Mouse (Mus musculus) hindbrain, postnatal 0 days (tissue): Measurements from ENCODE around the gene Frmd4b. TPM values are rescaled to one million over a fixed set of nuclear protein-coding genes. Genes with fewer than 3 reads are reported as not detected.

Experiments used
- ATAC-seq: fragments of 200-750 bp; cut with Nextera tagmentation; 2 replicates; pipeline ENCODE4 v1.8.0; 2017; ENCODE audit warnings: mild to moderate bottlenecking, moderate TSS enrichment, moderate library complexity
- DNase-seq: peaks from one replicate; pipeline ENCODE4 v3.0.0-alpha.2; 2015; ENCODE audit warnings: low spot score
- H3K27ac ChIP-seq: fragments of 300-500 bp; sonication (generic); 2 replicates; pipeline ENCODE4 v1.5.1; 2014; ENCODE audit warnings: mild to moderate bottlenecking
- H3K27me3 ChIP-seq: fragments of 300-500 bp; sonication (generic); 2 replicates; pipeline ENCODE4 v1.6.1; 2014; ENCODE audit warnings: low read length, mixed read lengths; ENCODE audit not compliant: insufficient read depth
- H3K36me3 ChIP-seq: fragments of 300-500 bp; sonication (generic); 2 replicates; pipeline ENCODE4 v1.6.1; 2014; ENCODE audit warnings: low read length, mixed read lengths; ENCODE audit not compliant: insufficient read depth
- H3K4me1 ChIP-seq: fragments of 300-500 bp; sonication (generic); 2 replicates; pipeline ENCODE4 v1.6.1; 2014; ENCODE audit warnings: antibody characterized with exemption, low read length, mixed read lengths; ENCODE audit not compliant: insufficient read depth
- H3K4me2 ChIP-seq: fragments of 300-500 bp; sonication (generic); 2 replicates; pipeline ENCODE4 v1.6.1; 2014; ENCODE audit warnings: low read depth, mild to moderate bottlenecking, low read length, moderate library complexity, mixed read lengths
- H3K4me3 ChIP-seq: fragments of 300-500 bp; sonication (generic); 2 replicates; pipeline ENCODE4 v1.5.1; 2014; ENCODE audit warnings: low read length
- H3K9ac ChIP-seq: fragments of 300-500 bp; sonication (generic); replicated peaks from 2 replicates; pipeline ENCODE4 v1.6.1; 2014; ENCODE audit warnings: mild to moderate bottlenecking, low read length, moderate library complexity, mixed read lengths
- H3K9me3 ChIP-seq: fragments of 300-500 bp; sonication (generic); 2 replicates; pipeline ENCODE4 v1.6.1; 2016; ENCODE audit warnings: low read length, mixed read lengths
- CTCF ChIP-seq: IDR thresholded peaks from 2 replicates; pipeline ENCODE4 v1.5.1; 2016; ENCODE audit warnings: antibody characterized with exemption, control low read depth, low read depth
- WGBS: fragments of 180-500 bp; shearing (Covaris S2); extraction: QIAGEN DNeasy Blood & Tissue Kit; methylation state at CpG from one replicate; pipeline ENCODE4 v1.1.7; 2014; 5-methylcytosine and 5-hydroxymethylcytosine counted together
- polyA plus RNA-seq: library from polyadenylated mRNA; unstranded; fragments of >200 nt; fragmentation: Nextera tagmentation; extraction: Ambion mirVana; gene quantifications from 2 replicates; pipeline ENCODE4 v1.2.1, GENCODE M21; 2015
- total RNA-seq: library from RNA; depleted of rRNA; stranded (reverse); fragments of >200 nt; gene quantifications from 2 replicates; pipeline ENCODE4 v1.2.3, GENCODE M21; 2014

The Frmd4b gene
- total and polyA plus RNA-seq, 2 experiments from 2014 or later = 12.6 to 20.2 TPM

- Histone ChIP-seq H3K9ac (no peak overlapping the region), H3K4me3 (no peak overlapping the region), H3K27me3 (no peaks in the 10 kb centered on the region; the same call in 1 of the 2 replicates), H3K4me1 (no peaks in the 10 kb centered on the region), H3K4me2 (no peak overlapping the region), H3K9me3 (no peaks in the 10 kb centered on the region), H3K27ac (no peak overlapping the region), H3K36me3 (no peaks in the 10 kb centered on the region)
- TF ChIP-seq CTCF = no peak
- ATAC-seq (peak; percentile 55; the same call in 1 of the 2 replicates), DNase-seq (peak; percentile 61)
- 21% methylated on average over 3 of the region's 3 CpGs for WGBS
Observed at GRCm38 (mm10) chr6:97595218-97595617, 22.1 kb downstream of the Frmd4b start.

GRCm38 (mm10) chr6:97594589-97594988 is 22.8 kb downstream of the Frmd4b start:
- H3K4me1 ChIP-seq = no peaks in the 10 kb centered on the region; the same call in 1 of the 2 replicates
- no peak overlapping the region for H3K4me3 ChIP-seq
- H3K36me3 ChIP-seq = no peaks in the 10 kb centered on the region
- no peaks in the 10 kb centered on the region; the same call in 1 of the 2 replicates for H3K27me3 ChIP-seq
- H3K4me2 ChIP-seq = no peak overlapping the region
- DNase-seq = no peak
- no peak overlapping the region for H3K27ac ChIP-seq
- 93% methylated on average over 7 of the region's 7 CpGs for WGBS
- no peak overlapping the region for H3K9ac ChIP-seq
- H3K9me3 ChIP-seq = no peaks in the 10 kb centered on the region
- no peak for ATAC-seq
- TF ChIP-seq CTCF = no peak

GRCm38 (mm10) chr6:97590230-97590629 is 27.1 kb downstream of the Frmd4b start:
- no peak overlapping the region for H3K9ac ChIP-seq
- no peaks in the 10 kb centered on the region; the same call in 1 of the 2 replicates for H3K4me1 ChIP-seq
- H3K4me2 ChIP-seq = no peak overlapping the region
- H3K4me3 ChIP-seq = no peak overlapping the region
- H3K27ac ChIP-seq = no peak overlapping the region
- TF ChIP-seq CTCF = no peak
- no peaks in the 10 kb centered on the region for H3K27me3 ChIP-seq
- ATAC-seq = peak; percentile 59
- 41% methylated on average over 5 of the region's 5 CpGs for WGBS
- no peaks in the 10 kb centered on the region for H3K9me3 ChIP-seq
- peak; percentile 41 for DNase-seq
- H3K36me3 ChIP-seq = no peaks in the 10 kb centered on the region

- H3K27me3 ChIP-seq = no peaks in the 10 kb centered on the region
- no peak overlapping the region for H3K9ac ChIP-seq
- no peaks in the 10 kb centered on the region for H3K9me3 ChIP-seq
- no peak overlapping the region for H3K4me3 ChIP-seq
- TF ChIP-seq CTCF = no peak
- no peak overlapping the region for H3K4me2 ChIP-seq
- DNase-seq (no peak), ATAC-seq (no peak)
- H3K27ac ChIP-seq = no peak overlapping the region
- WGBS = 64% methylated on average over 3 of the region's 3 CpGs
- no peaks in the 10 kb centered on the region; the same call in 1 of the 2 replicates for H3K4me1 ChIP-seq
- H3K36me3 ChIP-seq = no peaks in the 10 kb centered on the region
Observed at GRCm38 (mm10) chr6:97589581-97589980, 27.8 kb downstream of the Frmd4b start.

GRCm38 (mm10) chr6:97589031-97589430 is 28.3 kb downstream of the Frmd4b start:
- no peak for ATAC-seq
- no peak overlapping the region for H3K27ac ChIP-seq

DNA sequence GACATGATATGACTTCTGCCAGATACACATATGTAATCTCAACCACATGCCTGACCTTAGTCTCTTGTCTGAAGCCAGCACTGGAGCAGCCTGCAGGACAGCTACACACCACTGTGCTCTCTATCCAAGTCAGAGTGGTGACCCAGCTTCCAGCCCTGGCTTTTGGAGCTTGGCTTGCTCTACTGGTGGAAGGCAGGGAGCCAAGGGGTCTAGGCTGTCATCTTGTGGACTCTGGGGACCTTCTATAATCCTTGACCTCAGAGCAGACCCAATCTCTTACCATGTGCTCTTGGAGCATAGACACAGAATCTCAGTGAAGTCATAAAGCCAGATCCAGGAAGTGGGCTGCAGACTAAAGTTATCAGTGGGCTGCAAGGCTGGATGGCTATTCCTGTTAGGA is 30.7 kb downstream of the Frmd4b start:
- H3K4me3 ChIP-seq = no peak overlapping the region
- TF ChIP-seq CTCF = no peak
- no peak overlapping the region for H3K9ac ChIP-seq
- ATAC-seq (no peak), DNase-seq (no peak)
- H3K9me3 ChIP-seq = no peaks in the 10 kb centered on the region
- no peaks in the 10 kb centered on the region for H3K36me3 ChIP-seq
- H3K4me2 ChIP-seq = no peak overlapping the region
- H3K4me1 ChIP-seq = no peaks in the 10 kb centered on the region; the same call in none of the 2 replicates
- H3K27ac ChIP-seq = no peak overlapping the region
- H3K27me3 ChIP-seq = no peaks in the 10 kb centered on the region

More at GRCm38 (mm10) chr6:97589031-97589430, 28.3 kb downstream of the Frmd4b start:
- H3K4me3 ChIP-seq = no peak overlapping the region
- no peak for TF ChIP-seq CTCF
- WGBS = 72% methylated on average over 7 of the region's 7 CpGs
- no peaks in the 10 kb centered on the region for H3K9me3 ChIP-seq
- H3K27me3 ChIP-seq = no peaks in the 10 kb centered on the region
- DNase-seq = no peak
- no peak overlapping the region for H3K4me2 ChIP-seq
- H3K4me1 ChIP-seq = no peaks in the 10 kb centered on the region; the same call in 1 of the 2 replicates
- H3K9ac ChIP-seq = no peak overlapping the region
- H3K36me3 ChIP-seq = no peaks in the 10 kb centered on the region

DNA sequence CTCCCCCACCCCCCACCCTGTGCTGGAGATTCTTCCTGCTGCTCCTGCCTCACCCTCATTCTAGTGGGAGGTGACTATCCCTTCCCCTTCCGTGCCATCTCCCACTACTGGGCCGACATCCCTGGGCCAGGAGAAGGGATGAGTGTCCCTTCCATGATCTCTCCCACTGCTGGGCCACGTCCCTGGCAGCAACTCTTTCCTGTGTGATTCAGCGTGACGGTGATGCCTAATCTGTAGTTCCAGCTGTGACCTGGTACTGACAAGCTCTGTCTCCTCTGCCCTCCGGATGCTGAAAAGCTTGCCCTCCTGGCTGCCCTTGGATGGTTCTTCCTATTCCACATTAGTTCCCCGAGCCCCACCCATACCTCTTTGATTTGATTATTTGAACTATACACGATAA is 31.3 kb downstream of the Frmd4b start:
- no peak overlapping the region for H3K4me2 ChIP-seq

More for the DNA sequence above, 31.3 kb downstream of the Frmd4b start:
- Histone ChIP-seq H3K27me3 (no peaks in the 10 kb centered on the region), H3K4me3 (no peak overlapping the region), H3K36me3 (no peaks in the 10 kb centered on the region), H3K9ac (no peak overlapping the region), H3K27ac (no peak overlapping the region), H3K9me3 (no peaks in the 10 kb centered on the region), H3K4me1 (no peaks in the 10 kb centered on the region; the same call in none of the 2 replicates)
- ATAC-seq (no peak), DNase-seq (no peak)
- WGBS = 43% methylated on average over 8 of the region's 8 CpGs
- no peak for TF ChIP-seq CTCF
